Mouse (Mus musculus): ENCODE results near the gene Ank3.

GRCm38 (mm10) chr10:69964611-69965010 lies 566.0 kb downstream of the Ank3 start:
- TF ChIP-seq POLR2A (IDR thresholded peaks at IDR 0.05; ENCODE audit: low read depth, low read length) (no peak), CTCF (IDR thresholded peaks at IDR 0.05; ENCODE audit: extremely low read depth, insufficient read depth, insufficient read length, insufficient replicate concordance) (no peak)

All from spleen, adult 2 months (tissue).